In the genomic region with DNA sequence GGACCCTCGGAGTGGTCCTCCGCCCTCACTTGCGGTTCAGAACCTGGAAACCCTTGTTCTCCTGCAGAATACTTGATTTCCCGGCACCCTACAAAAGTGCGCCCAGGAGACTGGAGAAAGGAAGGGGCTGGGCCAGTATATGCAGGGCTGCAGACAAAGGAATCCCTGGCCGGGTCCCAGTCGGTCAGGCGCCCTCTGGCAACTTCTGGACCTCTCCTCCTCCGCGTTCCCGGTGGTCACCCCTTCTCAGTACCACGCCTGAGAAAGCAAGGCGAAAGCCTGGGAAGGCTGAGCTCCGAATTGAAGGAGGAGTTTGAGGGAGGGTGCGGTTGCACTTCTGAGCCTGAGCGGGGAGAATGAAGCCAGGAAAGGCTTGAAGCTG, we compare ENCODE assay signal across 9 mouse cellular contexts.
DNase-seq lines count a peak whose midpoint lies in the region; ATAC-seq and TF ChIP-seq lines count a peak whose summit lies in the region.
"Had no signal": no experiment of that assay in that cellular context is flagged by ENCODE, and none has a peak within 500 bp of the region (broad histone marks: within the 10 kb centered on the region; RNA-seq: fewer than 3 reads in every experiment).

No protein-coding gene starts in this region.

- peak overlapping the region; percentile 40 for H3K4me2 ChIP-seq in forebrain, embryonic 13.5 days
- peak overlapping the region; percentile 64 for H3K4me2 ChIP-seq in hindbrain, postnatal 0 days (ENCODE audit: low read depth, low read length)

- peak overlapping the region; percentile 2; the same call in 1 of the 2 replicates for H3K9ac ChIP-seq in forebrain, embryonic 13.5 days
- peak overlapping the region; percentile 37; the same call in 1 of the 2 replicates for H3K9ac ChIP-seq in hindbrain, postnatal 0 days (replicated peaks; ENCODE audit: low read length)

- H3K9me3 ChIP-seq in forebrain, embryonic 13.5 days (replicated peaks): no peaks in the 10 kb centered on the region
- no peaks in the 10 kb centered on the region for H3K9me3 ChIP-seq in hindbrain, postnatal 0 days (ENCODE audit: low read length)
- H3K9me3 ChIP-seq: G1E had no signal

- 0 out of 2 replicates have a peak, but pooled peaks cover 3% of the 10 kb centered on the region for H3K27me3 ChIP-seq in forebrain, embryonic 13.5 days
- H3K27me3 ChIP-seq in hindbrain, postnatal 0 days (ENCODE audit: insufficient read depth, low read length): no peaks in the 10 kb centered on the region

- no peaks in the 10 kb centered on the region for H3K36me3 ChIP-seq in forebrain, embryonic 13.5 days (ENCODE audit: poor library complexity, severe bottlenecking)
- H3K36me3 ChIP-seq in hindbrain, postnatal 0 days (ENCODE audit: insufficient read depth, low read length): no peaks in the 10 kb centered on the region
- H3K36me3 ChIP-seq: G1E had no signal

- ATAC-seq in forebrain, embryonic 13.5 days: peak; percentile 74
- peak; percentile 52; the same call in 1 of the 2 replicates for ATAC-seq in hindbrain, postnatal 0 days

- 16% methylated on average over 16 of the region's 16 CpGs for WGBS in forebrain, embryonic 13.5 days
- WGBS in hindbrain, postnatal 0 days: 14% methylated on average over 16 of the region's 16 CpGs

- H3K4me1 ChIP-seq in forebrain, embryonic 13.5 days: no peaks in the 10 kb centered on the region
- no peaks in the 10 kb centered on the region for H3K4me1 ChIP-seq in hindbrain, postnatal 0 days (ENCODE audit: insufficient read depth, low read length)

- peak overlapping the region; percentile 20 for H3K4me3 ChIP-seq in forebrain, embryonic 13.5 days
- H3K4me3 ChIP-seq in hindbrain, postnatal 0 days (ENCODE audit: low read length): peak overlapping the region; percentile 35

- no peak overlapping the region for H3K27ac ChIP-seq in forebrain, embryonic 13.5 days
- H3K27ac ChIP-seq in hindbrain, postnatal 0 days: no peak overlapping the region

- no peak for TF ChIP-seq CTCF in hindbrain, postnatal 0 days (IDR thresholded peaks at IDR 0.05; ENCODE audit: low read depth)

- peak; percentile 14 for DNase-seq in kidney, adult 18-20 months
- no peak for DNase-seq in kidney, adult 11 months
- no peak for DNase-seq in hindbrain, postnatal 0 days (ENCODE audit: low spot score)
- peak; percentile 10 to 17 for DNase-seq in lung, adult 18-20 months
- DNase-seq in ovary, postnatal 14 days (ENCODE audit: low spot score): peak; percentile 34
- no peak for DNase-seq in right cerebral cortex, adult 18-20 months
- DNase-seq in spleen, postnatal 10 days (ENCODE audit: low spot score in 2 of 2): no peak

Comparison
In these comparisons a context has a peak if more than half of its experiments do, and no peak if none do; other contexts are left out.
1. DNase-seq: peak in kidney, adult 18-20 months (single experiment), lung, adult 18-20 months (2 of 2) and ovary, postnatal 14 days (single experiment); none in kidney, adult 11 months (single experiment), hindbrain, postnatal 0 days (single experiment), right cerebral cortex, adult 18-20 months (single experiment) and spleen, postnatal 10 days (0 of 2).